Mouse (Mus musculus): ENCODE data around the gene Nxf1. TPM values are rescaled to one million over a fixed set of nuclear protein-coding genes. Genes with fewer than 3 reads are reported as not detected.

The Nxf1 gene
- total RNA-seq, 2 experiments from 2014 or later = 127 to 144 TPM

DNA sequence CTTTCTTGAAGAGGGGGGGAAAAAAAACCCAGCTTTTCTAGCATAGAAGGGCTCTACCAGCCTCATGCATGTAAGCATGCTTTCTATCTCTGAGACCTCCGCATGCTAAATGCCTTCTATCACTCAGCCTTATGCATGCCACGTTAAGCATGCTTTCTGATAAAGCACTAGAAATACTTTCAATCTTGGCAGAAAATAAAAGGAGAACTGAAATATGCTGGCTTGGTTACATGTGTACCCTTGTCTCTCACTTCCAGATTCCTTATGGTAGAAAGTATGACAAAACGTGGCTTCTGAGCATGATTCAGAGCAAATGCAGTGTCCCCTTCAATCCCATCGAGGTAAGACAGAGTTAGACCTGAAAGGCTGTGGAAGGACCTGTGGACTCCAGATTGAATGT, 6.4 kb downstream of the Nxf1 start:
- no peak for DNase-seq (ENCODE audit: low spot score in 2 of 2)

- no peak for DNase-seq (ENCODE audit: low spot score in 2 of 2)
Measured at GRCm38 (mm10) chr19:8765562-8765961, 8.7 kb downstream of the Nxf1 start.

GRCm38 (mm10) chr19:8770567-8771270, 13.8 kb downstream of the Nxf1 start, which contains the start of gene Tmem223:
Gene Tmem223, plus strand, starts transcription at chr19:8770996.
- peak; percentile 76 to 77 for DNase-seq (ENCODE audit: low spot score in 2 of 2)

- no peak for DNase-seq (ENCODE audit: low spot score in 2 of 2)
Measured at GRCm38 (mm10) chr19:8772996-8773395, 16.1 kb downstream of the Nxf1 start.

DNA sequence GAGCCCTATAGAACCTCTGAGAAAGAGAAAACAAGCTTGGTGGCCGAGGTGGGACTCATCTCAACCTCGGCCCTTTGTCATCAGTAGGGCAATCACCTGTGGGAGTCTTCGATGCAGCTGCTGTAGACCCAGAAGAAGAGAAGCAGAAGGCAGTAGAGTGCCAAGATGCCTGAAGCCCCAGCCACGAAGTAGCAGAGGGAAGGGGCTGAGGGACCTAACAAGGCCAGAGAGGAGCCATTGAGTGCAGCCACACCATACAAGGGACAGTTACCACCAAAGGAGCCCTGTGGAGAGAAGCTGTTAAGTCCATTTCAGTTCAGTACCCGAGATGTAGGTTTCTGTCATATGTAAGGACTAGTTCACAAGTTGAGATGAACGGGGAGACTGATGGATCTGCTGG, 16.5 kb downstream of the Nxf1 start:
- no peak for DNase-seq (ENCODE audit: low spot score in 2 of 2)

DNA sequence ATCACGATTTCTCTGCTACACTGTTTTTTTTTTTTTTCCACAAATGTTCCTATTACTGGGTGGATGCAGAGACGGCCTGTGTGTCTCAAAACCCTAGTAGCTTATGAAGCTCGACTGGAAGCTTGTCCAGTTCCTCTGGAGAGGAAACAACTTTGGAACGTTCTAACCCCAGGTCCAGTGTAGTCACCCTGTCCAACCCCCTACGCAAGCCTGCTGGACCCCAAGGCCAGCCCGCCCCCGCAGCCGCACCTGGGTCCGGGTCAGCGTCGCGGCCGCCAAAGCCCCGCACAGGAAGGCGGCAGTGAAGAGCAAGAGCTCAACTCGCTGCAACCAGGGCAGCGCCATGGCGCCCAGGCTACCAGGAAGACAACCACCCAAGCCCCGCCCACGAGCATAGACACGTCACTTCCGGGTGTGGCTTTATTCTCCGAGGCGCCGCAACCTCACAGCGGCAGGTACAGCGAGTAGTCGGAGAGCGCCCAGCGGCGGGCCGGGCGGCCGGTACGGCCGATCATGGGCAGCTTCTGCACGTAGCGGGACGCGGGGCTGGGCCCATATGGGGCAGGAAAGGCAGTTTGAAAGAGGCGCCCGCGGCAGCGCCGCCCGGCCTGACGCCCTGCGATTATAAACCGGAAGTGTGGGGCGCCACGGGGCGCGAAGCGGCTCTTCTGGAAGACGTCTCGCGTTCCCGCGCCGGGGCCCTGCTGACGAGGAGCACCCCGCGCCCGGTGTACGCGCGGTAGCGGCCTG, 17.4 kb downstream of the Nxf1 start, which contains the start of gene Tmem179b:
TSS of gene Tmem179b (minus strand) at position 382 of the 750 bp plus-strand sequence.
- DNase-seq (ENCODE audit: low spot score in 2 of 2) = peak; percentile 96 to 98

- DNase-seq (ENCODE audit: low spot score in 2 of 2) = no peak
Measured at GRCm38 (mm10) chr19:8774951-8775421, 18.1 kb downstream of the Nxf1 start.

DNA sequence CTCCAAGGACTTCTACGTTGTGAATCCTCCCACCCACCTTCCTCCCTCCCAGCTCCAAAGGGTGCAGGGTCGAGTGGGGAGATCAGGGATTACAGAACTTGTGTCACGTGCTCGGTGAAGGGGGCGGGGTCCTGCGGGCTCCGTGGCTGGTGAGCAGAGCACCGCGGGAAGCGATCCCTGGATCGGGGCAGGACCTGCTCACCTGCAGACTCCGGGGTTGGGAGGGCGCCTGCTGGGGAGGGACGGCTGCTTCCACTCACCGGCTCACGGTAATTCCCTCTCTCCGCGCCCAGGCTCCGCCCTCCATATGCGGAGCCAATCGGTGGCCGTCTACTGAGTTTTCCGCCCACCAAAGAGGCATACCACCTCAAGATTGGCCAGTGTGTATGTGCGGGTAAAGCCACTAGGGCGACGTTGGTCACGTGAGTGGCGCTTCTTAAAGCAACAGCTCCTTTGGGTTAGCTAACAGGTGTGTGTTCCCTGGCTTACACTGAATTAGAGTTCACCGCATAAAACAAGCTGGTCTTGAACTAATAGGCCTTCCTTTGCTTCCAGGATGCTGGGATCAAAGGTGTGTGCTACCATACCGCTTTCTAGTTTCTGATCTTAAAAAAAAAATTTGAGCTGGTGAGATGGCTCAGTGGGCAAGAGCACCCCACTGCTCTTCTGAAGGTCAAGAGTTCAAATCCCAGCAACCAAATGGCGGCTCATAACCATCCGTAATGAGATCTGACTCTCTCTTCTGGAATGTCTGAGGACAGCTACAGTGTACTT, 29.3 kb downstream of the Nxf1 start, which contains the start of gene Taf6l:
TSS of gene Taf6l (minus strand) at position 410 of the 774 bp plus-strand sequence.
- DNase-seq (ENCODE audit: low spot score in 2 of 2) = peak; percentile 73 to 82

GRCm38 (mm10) chr19:8788521-8788920, 31.6 kb downstream of the Nxf1 start:
- DNase-seq (ENCODE audit: low spot score in 2 of 2) = no peak

DNA sequence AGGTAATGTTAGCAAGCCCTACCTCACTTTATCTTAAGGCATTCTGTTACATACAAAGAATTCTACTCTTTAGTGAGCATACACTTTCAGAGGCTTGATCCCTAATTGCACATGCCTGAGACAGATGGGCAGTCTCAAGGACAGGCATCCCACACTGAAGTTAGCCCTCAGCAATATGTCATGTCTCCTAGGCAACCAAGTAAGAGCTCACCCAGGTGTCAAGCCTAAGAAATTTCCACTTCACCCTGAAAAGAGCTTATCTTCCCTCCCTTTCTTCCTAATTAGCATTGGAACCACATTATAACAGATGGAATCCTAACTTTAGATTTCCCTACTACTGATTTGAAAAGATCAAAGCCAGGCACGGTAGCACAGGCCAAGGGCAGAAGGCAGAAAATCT, 32.3 kb downstream of the Nxf1 start:
- DNase-seq (ENCODE audit: low spot score in 2 of 2) = no peak

DNA sequence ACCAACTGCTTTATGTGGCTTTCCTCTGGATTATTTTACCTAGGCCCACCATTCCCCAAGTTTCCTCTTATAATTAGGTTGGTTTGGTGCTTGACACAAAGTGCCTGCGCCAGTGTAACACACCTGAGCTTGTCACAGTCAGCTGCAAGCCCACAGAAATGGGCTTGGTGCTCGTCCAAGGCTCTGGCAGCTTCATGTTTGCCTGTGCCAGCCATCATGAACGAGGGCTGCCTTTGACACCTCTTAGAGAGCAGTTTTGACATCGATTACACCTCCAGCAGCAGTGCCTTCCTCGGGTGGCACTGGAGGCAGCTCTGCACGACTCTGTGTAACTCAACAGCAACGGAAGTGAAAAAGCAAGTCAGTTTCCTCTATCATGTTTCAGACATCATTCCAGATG, 33.3 kb downstream of the Nxf1 start:
- DNase-seq (ENCODE audit: low spot score in 2 of 2) = no peak

- DNase-seq (ENCODE audit: low spot score in 2 of 2) = peak; percentile 83 to 86
Measured at GRCm38 (mm10) chr19:8798264-8798946, 41.5 kb downstream of the Nxf1 start, which contains the start of gene Polr2g. Gene Polr2g, minus strand, starts transcription at chr19:8798577.

- DNase-seq (ENCODE audit: low spot score in 2 of 2) = no peak
Measured at GRCm38 (mm10) chr19:8798947-8799315, 42.1 kb downstream of the Nxf1 start.

GRCm38 (mm10) chr19:8802130-8802821, 45.4 kb downstream of the Nxf1 start, which contains the start of gene Zbtb3:
Gene Zbtb3, plus strand, starts transcription at chr19:8802555.
- DNase-seq (ENCODE audit: low spot score in 2 of 2) = peak; percentile 74 to 79

- DNase-seq (ENCODE audit: low spot score in 2 of 2) = no peak
Measured at GRCm38 (mm10) chr19:8803204-8803780, 46.4 kb downstream of the Nxf1 start.

DNA sequence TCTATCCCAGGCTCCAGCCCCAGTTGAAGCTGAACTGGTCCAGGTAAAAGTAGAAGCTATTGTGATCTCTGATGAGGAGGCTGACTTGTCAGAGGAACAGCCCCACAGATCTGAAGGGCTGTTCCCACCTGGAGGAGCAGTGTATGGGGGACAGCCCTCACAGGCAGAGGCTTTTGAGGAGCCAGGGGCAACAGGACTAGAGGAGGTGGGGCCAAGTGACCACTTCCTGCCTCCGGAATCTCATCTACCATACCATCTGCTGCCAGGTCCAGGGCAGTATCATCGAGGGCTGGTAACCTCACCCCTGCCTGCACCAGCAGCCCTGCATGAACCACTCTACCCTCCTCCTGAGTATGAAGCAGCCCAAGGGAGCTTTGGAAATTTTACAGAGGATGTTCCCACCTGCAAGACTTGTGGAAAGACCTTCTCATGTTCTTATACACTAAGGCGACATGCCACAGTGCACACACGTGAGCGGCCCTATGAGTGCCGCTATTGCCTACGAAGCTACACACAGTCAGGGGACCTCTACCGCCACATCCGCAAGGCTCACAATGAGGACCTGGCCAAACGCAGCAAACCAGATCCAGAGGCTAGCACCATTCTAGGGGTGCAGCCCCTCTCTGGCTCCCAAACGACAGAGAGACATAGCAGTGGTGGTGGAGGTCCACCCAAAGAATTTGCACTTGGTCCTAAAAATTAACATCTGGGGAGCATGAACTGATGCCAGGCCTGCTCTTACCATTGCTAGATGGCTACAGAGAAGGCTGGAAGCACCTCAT, 47.2 kb downstream of the Nxf1 start:
- DNase-seq (ENCODE audit: low spot score in 2 of 2) = no peak

DNA sequence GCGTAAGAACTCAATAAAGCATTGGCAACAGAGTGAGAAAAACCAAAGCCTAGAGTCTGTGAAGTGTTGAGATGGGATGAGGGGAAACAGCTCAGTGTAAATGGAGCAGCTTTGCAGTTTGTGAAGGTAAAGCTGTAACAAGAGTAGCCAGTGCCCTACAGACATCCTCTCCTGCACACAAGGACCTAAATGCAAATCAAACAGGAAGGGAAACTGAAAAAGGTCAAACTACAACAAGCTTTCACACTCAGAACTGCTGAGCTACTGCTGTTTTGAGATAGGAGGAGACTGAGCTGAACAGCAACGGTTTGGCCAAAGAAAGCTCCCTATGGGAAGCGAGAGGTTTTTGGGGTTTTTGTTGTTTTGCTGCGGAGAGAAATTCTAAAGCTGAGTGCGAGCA, 49.9 kb downstream of the Nxf1 start:
- DNase-seq (ENCODE audit: low spot score in 2 of 2) = no peak

GRCm38 (mm10) chr19:8815812-8816211, 58.9 kb downstream of the Nxf1 start:
- no peak for DNase-seq (ENCODE audit: low spot score in 2 of 2)

GRCm38 (mm10) chr19:8817001-8817400, 60.1 kb downstream of the Nxf1 start:
- DNase-seq (ENCODE audit: low spot score in 2 of 2) = no peak

All from adrenal gland, adult 18-20 months (tissue).